Mouse (Mus musculus) cerebellum, postnatal 14 days (tissue): Measurements from ENCODE around the gene H2al1b.
"Not testable (repeated sequence)": the region's sequence is repeated elsewhere in the genome, so short reads cannot be mapped to it uniquely, and the experiment has no call there.

ENCODE experiments used
- DNase-seq, 2 experiments: peaks; one replicate each; pipeline ENCODE4 v3.0.0; 2021; ENCODE audit warnings: mixed read lengths in 2 of 2

The H2al1b gene

DNA sequence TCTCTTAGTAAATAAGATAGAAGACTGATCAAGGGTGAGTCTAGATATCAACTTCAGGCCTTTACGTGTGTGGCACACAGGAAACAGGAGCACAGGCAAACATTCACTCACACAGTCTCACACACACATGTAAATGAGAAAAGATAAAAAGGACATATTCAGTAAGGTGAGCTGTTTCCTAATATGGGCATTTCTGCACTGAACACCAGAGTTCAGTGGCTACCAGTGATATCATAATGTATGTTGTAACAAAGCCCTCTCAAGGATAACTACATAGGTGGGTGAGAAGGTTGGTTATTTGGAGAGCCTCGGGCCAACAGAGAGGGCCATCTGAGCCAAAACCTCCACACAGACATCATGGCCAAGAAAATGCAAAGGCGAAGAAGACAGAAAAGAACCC is at the start of gene H2al1b:
TSS of gene H2al1b (plus strand) at position 301 of the 400 bp plus-strand sequence.
- DNase-seq, result not testable (repeated sequence)

DNA sequence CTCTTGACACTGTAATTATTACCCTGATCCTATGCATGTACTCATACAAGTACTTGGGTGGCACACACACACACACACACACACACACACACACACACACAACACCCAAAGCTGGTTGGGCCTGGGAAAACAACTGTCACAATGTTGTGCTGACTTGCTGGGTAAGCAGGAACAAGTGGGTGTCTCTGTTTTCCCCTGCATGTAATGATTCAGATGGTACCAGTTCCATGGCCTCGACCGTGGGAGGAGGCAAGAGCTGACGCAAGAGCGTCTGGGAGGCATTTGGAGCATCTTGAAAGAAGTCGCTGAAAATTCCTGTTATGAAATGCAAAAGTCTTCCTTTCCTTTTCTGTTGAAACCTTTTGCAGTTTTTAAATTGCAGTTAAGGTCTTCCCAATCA is 48.2 kb upstream of the H2al1b start:
- no peak for DNase-seq

- DNase-seq, result no peak
Observed at GRCm38 (mm10) chrX:11254521-11255207, 47.6 kb upstream of the H2al1b start.

GRCm38 (mm10) chrX:11255564-11256360 is 46.5 kb upstream of the H2al1b start:
- DNase-seq, result no peak

GRCm38 (mm10) chrX:11264918-11265317 is 37.3 kb upstream of the H2al1b start:
- no peak for DNase-seq

GRCm38 (mm10) chrX:11267791-11268190 is 34.4 kb upstream of the H2al1b start:
- no peak for DNase-seq

DNA sequence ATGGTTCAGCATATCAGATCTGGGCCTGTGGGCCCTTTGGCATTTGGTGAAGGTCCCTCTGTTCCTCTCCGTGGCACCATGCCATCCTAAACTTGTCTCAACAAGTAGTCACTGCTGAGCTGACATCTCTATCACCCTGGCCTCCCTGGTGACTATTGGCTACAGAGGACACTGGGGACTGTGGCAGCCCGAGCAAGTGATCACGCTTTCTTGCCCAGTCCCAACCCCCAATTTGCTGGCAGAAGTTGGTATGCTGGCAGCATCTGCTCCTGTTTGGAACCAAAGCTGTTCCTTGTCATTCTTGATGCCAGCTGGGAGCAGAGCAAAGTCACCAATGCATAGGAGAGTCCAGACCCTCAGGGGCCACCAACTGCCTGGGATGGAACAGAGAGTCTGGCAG is 33.2 kb upstream of the H2al1b start:
- DNase-seq, result peak; percentile 48 to 66

GRCm38 (mm10) chrX:11273190-11273589 is 29.0 kb upstream of the H2al1b start:
- no peak for DNase-seq

DNA sequence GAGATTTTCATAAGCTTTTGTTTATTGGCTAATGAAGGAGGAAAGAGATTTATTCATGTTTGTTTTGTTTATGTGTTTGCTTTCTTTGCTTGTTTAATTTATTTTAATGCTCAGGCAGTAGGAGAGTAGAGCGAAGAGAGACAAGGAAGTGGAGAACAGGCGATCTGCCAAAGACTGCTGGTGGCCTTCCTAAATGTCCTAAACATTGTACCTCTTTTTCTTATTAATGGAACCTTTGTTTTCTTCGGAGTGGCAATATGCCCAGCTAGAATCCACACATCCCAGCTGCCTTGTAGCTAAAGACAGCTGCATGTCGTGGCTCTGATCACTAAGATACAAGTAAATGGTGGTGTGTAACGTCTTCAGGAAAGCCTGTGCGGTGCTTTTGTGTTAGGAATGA is 25.1 kb upstream of the H2al1b start:
- DNase-seq, result no peak

DNA sequence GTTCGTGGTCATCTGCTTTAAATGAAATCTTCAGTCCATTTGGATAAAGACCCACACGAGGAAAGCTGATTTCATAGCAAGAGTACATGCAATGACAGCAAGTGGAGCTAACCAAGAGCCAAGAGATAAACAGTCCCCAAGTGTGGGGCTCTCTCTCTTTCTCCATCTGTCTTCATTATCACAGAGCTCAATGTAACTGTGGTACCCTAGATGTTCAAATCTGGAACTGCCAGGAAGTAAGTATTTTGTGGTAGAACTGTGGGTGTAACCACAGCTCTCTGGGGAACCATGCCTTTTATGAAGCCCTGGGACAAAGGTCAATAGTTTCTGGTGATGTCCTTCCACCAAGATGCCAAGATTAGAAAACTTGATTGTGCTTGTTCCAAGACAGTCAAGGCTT is 21.5 kb upstream of the H2al1b start:
- no peak for DNase-seq

DNA sequence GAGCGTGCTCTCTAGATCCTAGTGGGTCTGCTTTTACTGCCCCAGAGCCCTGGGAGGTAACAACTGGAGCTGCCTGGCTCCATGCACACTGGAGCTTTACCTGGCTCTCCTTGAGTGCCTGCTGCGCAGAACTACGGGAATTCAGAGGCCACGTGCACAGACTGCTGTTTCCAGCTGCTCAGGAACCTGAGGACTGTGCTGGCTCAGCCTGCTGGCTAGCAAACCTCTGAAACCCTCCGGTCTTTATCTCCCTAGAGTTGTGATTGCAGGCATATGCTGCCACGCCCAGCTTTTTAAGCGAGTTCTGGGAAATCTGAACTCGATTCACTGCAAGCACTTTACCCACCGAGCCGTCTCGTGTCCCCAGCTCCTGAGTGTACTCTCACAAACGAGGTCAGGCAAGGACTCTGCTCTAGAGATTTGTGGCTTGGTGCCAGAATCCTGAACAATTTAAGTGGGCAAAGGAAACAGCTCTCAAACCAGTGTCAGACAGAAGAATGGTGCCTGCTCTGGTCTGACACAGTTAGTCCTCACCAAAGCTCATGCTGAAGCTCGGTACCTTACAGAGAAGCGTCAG is 13.8 kb upstream of the H2al1b start:
- DNase-seq, result peak; percentile 3 to 19

DNA sequence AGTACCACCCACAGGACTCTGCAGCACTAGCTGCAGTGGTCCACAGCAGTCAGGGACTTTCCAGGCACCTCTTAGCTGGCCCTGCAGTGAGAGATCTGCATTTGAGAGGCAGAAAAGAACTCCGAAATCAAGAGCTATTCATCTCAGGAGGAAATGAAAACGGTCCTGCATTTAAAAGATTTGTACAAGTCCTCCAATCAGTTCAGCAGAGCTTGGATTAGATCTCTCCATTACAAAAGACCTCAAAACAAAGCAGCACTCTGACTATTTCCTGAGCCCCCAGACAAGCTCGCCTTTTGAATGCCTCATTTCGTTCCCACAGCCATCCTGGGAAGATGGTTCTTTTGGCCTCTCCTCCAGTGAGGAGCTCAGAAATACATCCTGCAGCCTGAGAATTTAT is 13.0 kb upstream of the H2al1b start:
- DNase-seq, result no peak

DNA sequence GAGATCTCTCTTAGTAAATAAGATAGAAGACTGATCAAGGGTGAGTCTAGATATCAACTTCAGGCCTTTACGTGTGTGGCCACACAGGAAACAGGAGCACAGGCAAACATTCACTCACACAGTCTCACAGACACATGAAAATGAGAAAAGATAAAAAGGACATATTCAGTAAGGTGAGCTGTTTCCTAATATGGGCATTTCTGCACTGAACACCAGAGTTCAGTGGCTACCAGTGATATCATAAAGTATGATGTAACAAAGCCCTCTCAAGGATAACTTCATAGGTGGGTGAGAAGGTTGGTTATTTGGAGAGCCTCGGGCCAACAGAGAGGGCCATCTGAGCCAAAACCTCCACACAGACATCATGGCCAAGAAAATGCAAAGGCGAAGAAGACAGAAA is 3.3 kb upstream of the H2al1b start, which contains the start of gene H2al1a:
TSS of gene H2al1a (plus strand) at position 301 of the 400 bp plus-strand sequence.
- DNase-seq, result not testable (repeated sequence)

DNA sequence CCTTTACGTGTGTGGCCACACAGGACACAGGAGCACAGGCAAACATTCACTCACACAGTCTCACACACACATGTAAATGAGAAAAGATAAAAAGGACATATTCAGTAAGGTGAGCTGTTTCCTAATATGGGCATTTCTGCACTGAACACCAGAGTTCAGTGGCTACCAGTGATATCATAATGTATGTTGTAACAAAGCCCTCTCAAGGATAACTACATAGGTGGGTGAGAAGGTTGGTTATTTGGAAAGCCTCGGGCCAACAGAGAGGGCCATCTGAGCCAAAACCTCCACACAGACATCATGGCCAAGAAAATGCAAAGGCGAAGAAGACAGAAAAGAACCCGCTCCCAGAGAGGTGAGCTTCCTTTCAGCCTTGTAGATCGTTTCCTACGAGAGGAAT is 3.1 kb downstream of the H2al1b start, which contains the start of gene H2al1c:
TSS of gene H2al1c (plus strand) at position 301 of the 400 bp plus-strand sequence.
- not testable (repeated sequence) for DNase-seq

DNA sequence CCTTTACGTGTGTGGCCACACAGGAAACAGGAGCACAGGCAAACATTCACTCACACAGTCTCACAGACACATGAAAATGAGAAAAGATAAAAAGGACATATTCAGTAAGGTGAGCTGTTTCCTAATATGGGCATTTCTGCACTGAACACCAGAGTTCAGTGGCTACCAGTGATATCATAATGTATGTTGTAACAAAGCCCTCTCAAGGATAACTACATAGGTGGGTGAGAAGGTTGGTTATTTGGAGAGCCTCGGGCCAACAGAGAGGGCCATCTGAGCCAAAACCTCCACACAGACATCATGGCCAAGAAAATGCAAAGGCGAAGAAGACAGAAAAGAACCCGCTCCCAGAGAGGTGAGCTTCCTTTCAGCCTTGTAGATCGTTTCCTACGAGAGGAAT is 6.3 kb downstream of the H2al1b start, which contains the start of gene H2al1d:
TSS of gene H2al1d (plus strand) at position 301 of the 400 bp plus-strand sequence.
- DNase-seq, result not testable (repeated sequence)

DNA sequence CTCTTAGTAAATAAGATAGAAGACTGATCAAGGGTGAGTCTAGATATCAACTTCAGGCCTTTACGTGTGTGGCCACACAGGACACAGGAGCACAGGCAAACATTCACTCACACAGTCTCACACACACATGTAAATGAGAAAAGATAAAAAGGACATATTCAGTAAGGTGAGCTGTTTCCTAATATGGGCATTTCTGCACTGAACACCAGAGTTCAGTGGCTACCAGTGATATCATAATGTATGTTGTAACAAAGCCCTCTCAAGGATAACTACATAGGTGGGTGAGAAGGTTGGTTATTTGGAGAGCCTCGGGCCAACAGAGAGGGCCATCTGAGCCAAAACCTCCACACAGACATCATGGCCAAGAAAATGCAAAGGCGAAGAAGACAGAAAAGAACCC is 9.4 kb downstream of the H2al1b start, which contains the start of gene H2al1e:
TSS of gene H2al1e (plus strand) at position 301 of the 400 bp plus-strand sequence.
- DNase-seq, result not testable (repeated sequence)

DNA sequence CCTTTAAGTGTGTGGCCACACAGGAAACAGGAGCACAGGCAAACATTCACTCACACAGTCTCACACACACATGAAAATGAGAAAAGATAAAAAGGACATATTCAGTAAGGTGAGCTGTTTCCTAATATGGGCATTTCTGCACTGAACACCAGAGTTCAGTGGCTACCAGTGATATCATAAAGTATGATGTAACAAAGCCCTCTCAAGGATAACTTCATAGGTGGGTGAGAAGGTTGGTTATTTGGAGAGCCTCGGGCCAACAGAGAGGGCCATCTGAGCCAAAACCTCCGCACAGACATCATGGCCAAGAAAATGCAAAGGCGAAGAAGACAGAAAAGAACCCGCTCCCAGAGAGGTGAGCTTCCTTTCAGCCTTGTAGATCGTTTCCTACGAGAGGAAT is 12.6 kb downstream of the H2al1b start, which contains the start of gene H2al1f:
TSS of gene H2al1f (plus strand) at position 301 of the 400 bp plus-strand sequence.
- not testable (repeated sequence) for DNase-seq

GRCm38 (mm10) chrX:11317956-11318355 is 15.7 kb downstream of the H2al1b start, which contains the start of gene H2al1g:
Gene H2al1g, plus strand, starts transcription at chrX:11318256.
- not testable (repeated sequence) for DNase-seq

GRCm38 (mm10) chrX:11321192-11321591 is 19.0 kb downstream of the H2al1b start, which contains the start of gene H2al1h:
Gene H2al1h, plus strand, starts transcription at chrX:11321492.
- DNase-seq, result not testable (repeated sequence)

GRCm38 (mm10) chrX:11324359-11324758 is 22.1 kb downstream of the H2al1b start, which contains the start of gene H2al1i:
Gene H2al1i, plus strand, starts transcription at chrX:11324659.
- DNase-seq, result not testable (repeated sequence)

GRCm38 (mm10) chrX:11327522-11327921 is 25.3 kb downstream of the H2al1b start, which contains the start of gene H2al1j:
Gene H2al1j, plus strand, starts transcription at chrX:11327822.
- not testable (repeated sequence) for DNase-seq

DNA sequence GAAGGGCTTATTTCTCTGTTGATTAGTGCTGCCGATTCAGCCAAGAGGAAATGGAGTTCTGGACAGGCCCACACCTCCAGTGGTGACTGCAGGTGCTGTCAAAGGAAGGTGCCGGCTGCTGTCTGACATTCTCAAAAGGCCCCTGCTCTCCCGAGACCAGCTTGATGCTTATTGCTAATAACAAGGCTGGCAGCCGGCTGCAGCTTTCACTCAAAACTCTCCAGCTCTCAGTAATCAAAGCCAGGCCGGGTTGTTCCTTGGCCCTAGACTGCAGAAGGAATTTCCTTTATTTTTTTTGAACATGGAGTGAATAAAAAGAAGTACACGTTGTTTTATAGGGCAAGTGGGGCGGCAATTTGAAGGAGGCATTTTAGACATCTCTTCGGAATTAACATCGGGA is 43.5 kb downstream of the H2al1b start:
- DNase-seq, result peak; percentile 27 to 35

GRCm38 (mm10) chrX:11346756-11347155 is 44.5 kb downstream of the H2al1b start:
- peak; percentile 32 to 57 for DNase-seq
